Mouse (Mus musculus) bone marrow macrophage, adult 2 months (primary cell): Measurements from ENCODE around the gene Avpr1b.

Experiments used
- CTCF ChIP-seq: IDR thresholded peaks from 2 replicates; pipeline ENCODE4 v1.5.1; 2012; ENCODE audit warnings: low read depth, mild to moderate bottlenecking, low read length, moderate library complexity
- POLR2A ChIP-seq: IDR thresholded peaks from 2 replicates; pipeline ENCODE4 v1.6.1; 2012; ENCODE audit warnings: mild to moderate bottlenecking, low read depth, low read length, borderline replicate concordance

GRCm38 (mm10) chr1:131600314-131600713 is 1.3 kb downstream of the Avpr1b start:
- TF ChIP-seq POLR2A (no peak), CTCF (peak; percentile 17; the same call in 1 of the 2 replicates)
